Mouse (Mus musculus): Measurements from ENCODE around the gene Rtn1. TPM values are rescaled to one million over a fixed set of nuclear protein-coding genes. Genes with fewer than 3 reads are reported as not detected.

Rtn1 gene
- polyA plus RNA-seq, 1 experiment from 2014 or later = 1,321 TPM

DNA sequence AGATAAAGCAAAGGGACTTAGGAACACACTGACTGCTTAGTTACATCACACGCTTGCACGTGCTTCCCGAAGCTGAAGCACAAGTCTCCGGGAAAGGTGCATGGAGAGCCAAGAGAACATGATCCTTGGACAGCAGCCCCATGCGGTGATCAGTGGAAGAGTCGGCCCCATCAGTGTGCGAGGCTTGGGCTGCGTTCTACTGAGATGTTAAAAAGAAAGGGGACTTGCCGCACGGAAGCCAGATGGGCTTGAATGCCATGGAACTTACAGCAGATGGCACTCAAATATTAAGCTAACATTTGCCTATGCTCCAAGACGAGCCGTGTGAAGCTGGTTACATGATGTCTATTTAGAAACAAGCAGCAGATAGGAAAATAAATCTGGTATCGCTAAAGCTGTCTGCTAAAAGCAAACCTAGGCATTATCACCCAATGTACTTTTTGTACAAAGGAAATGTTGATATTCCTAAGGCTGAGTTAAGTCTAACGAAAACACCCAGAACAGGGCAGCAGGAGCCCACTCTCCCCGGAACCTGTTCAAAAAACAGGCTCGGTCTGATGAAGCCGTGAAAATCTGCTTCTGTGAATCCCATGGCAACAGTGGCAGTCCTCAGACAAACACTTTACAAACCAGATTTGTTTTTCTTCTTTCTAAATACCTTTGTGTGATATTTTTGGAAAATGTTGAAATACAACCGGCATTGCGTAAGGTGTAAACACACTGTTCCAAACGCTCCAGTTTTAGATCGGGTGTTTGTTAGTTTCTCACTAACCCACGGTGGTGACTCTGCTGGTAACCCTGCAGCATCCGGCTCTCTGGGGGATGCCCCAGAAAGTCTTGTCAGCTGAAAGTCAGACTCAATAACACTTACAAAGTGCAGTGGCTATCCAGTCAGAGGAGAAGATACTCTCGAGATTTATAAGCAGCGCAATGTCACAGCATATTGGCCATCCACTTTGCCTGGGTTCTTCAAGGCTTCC, 123.2 kb downstream of the Rtn1 start:
- no peak overlapping the region for H3K4me3 ChIP-seq (ENCODE audit: low read depth, low read length)
- no peaks in the 10 kb centered on the region for H3K9me3 ChIP-seq (replicated peaks; ENCODE audit: control insufficient read depth, low read length)
- H3K36me3 ChIP-seq (ENCODE audit: control insufficient read depth, insufficient read depth, low read length) = no peaks in the 10 kb centered on the region
- H3K27me3 ChIP-seq (replicated peaks; ENCODE audit: control insufficient read depth, insufficient read depth, low read length) = no peaks in the 10 kb centered on the region
- H3K4me2 ChIP-seq (ENCODE audit: low read length) = 0 out of 2 replicates have a peak overlapping the region, but pooled peaks have one; percentile 8
- ATAC-seq (peak; percentile 92), DNase-seq (ENCODE audit: low spot score) (peak; percentile 90)
- H3K4me1 ChIP-seq (ENCODE audit: control insufficient read depth, insufficient read depth, low read length) = no peaks in the 10 kb centered on the region
- H3K9ac ChIP-seq (ENCODE audit: low read length) = no peak overlapping the region
- H3K27ac ChIP-seq (ENCODE audit: low read depth, low read length) = no peak overlapping the region; the same call in 1 of the 2 replicates
- WGBS = 66% methylated on average over 25 of the region's 25 CpGs

- Histone ChIP-seq H3K4me1 (ENCODE audit: control insufficient read depth, insufficient read depth, low read length) (no peaks in the 10 kb centered on the region), H3K9me3 (replicated peaks; ENCODE audit: control insufficient read depth, low read length) (no peaks in the 10 kb centered on the region), H3K4me2 (ENCODE audit: low read length) (no peak overlapping the region), H3K27ac (ENCODE audit: low read depth, low read length) (no peak overlapping the region), H3K27me3 (replicated peaks; ENCODE audit: control insufficient read depth, insufficient read depth, low read length) (no peaks in the 10 kb centered on the region), H3K4me3 (ENCODE audit: low read depth, low read length) (no peak overlapping the region), H3K9ac (ENCODE audit: low read length) (no peak overlapping the region), H3K36me3 (ENCODE audit: control insufficient read depth, insufficient read depth, low read length) (no peaks in the 10 kb centered on the region)
- DNase-seq (ENCODE audit: low spot score) = no peak
- no peak for ATAC-seq
- 93% methylated on average over 7 of the region's 7 CpGs for WGBS
These were observed 124.3 kb downstream of the Rtn1 start for GRCm38 (mm10) chr12:72284576-72284975.

- no peaks in the 10 kb centered on the region for H3K27me3 ChIP-seq (replicated peaks; ENCODE audit: control insufficient read depth, insufficient read depth, low read length)
- WGBS = 66% methylated on average over 5 of the region's 5 CpGs
- H3K4me3 ChIP-seq (ENCODE audit: low read depth, low read length) = no peak overlapping the region
- H3K4me2 ChIP-seq (ENCODE audit: low read length) = no peak overlapping the region
- no peak overlapping the region for H3K27ac ChIP-seq (ENCODE audit: low read depth, low read length)
- no peak for DNase-seq (ENCODE audit: low spot score)
- no peaks in the 10 kb centered on the region for H3K36me3 ChIP-seq (ENCODE audit: control insufficient read depth, insufficient read depth, low read length)
- no peak overlapping the region for H3K9ac ChIP-seq (ENCODE audit: low read length)
- H3K4me1 ChIP-seq (ENCODE audit: control insufficient read depth, insufficient read depth, low read length) = peaks cover 4% of the 10 kb centered on the region; the same call in 1 of the 2 replicates
- no peaks in the 10 kb centered on the region for H3K9me3 ChIP-seq (replicated peaks; ENCODE audit: control insufficient read depth, low read length)
- ATAC-seq = no peak
These were observed 129.6 kb downstream of the Rtn1 start for GRCm38 (mm10) chr12:72279129-72279875.

DNA sequence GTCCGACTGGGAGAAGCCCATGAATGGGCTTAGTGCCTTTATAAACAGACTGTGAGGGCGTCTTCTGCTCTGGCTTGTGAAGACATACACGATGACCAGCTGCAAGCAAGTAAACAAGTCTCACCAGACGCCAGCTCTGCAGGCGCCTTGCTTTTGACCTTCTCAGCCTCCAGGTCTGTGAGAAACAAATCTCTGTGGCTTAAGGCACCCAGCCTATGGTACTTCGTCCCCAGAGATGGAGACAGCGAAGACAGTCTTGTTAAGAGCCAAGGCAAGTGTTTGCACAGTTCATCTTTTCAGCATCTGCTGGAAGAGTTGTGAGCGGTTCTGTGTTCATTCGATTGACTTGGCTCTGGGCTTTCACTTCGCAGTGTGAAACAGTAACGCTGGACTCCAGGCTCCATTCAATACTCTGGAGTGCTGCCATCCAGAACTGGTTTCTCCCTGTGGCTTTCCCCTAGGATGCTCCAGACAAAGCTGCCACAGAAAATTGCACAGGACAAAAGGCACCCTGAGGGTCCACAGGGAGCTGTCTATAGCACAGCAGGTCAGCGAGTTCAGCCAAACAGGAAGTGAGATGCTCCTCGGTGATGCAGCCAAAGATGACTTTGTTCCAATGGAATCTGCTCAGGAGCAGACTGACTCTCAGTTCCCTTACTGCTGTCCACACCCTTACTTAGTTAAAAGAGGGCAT, 135.0 kb downstream of the Rtn1 start:
- Histone ChIP-seq H3K9me3 (replicated peaks; ENCODE audit: control insufficient read depth, low read length) (no peaks in the 10 kb centered on the region), H3K4me3 (ENCODE audit: low read depth, low read length) (no peak overlapping the region), H3K9ac (ENCODE audit: low read length) (no peak overlapping the region), H3K27ac (ENCODE audit: low read depth, low read length) (no peak overlapping the region), H3K4me2 (ENCODE audit: low read length) (no peak overlapping the region), H3K4me1 (ENCODE audit: control insufficient read depth, insufficient read depth, low read length) (no peaks in the 10 kb centered on the region), H3K27me3 (replicated peaks; ENCODE audit: control insufficient read depth, insufficient read depth, low read length) (no peaks in the 10 kb centered on the region), H3K36me3 (ENCODE audit: control insufficient read depth, insufficient read depth, low read length) (no peaks in the 10 kb centered on the region)
- peak; percentile 37 for DNase-seq (ENCODE audit: low spot score)
- 51% methylated on average over 13 of the region's 13 CpGs for WGBS
- no peak for ATAC-seq

DNA sequence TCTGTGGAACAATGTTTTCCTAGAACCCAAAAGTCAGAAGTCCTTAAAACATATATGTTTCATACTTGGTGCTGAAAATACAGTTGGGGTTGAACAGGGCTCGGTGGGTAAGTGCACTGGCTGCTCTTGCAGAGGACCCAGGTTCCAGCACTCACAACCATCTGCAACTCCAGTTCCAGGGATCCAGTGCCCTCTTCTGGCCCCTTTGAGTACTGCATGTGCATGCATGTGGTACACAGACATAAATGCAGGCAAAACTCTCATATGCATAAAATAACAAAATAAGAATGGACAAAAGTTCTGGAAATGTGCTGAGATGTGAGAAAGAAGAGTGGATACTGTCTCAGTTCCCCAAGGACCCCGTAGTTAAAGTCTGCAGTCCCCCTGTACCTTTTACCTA, 141.2 kb downstream of the Rtn1 start:
- Histone ChIP-seq H3K27me3 (replicated peaks; ENCODE audit: control insufficient read depth, insufficient read depth, low read length) (no peaks in the 10 kb centered on the region), H3K27ac (ENCODE audit: low read depth, low read length) (no peak overlapping the region), H3K4me2 (ENCODE audit: low read length) (no peak overlapping the region), H3K36me3 (ENCODE audit: control insufficient read depth, insufficient read depth, low read length) (no peaks in the 10 kb centered on the region), H3K9ac (ENCODE audit: low read length) (no peak overlapping the region), H3K4me1 (ENCODE audit: control insufficient read depth, insufficient read depth, low read length) (peaks cover 7% of the 10 kb centered on the region; the same call in 1 of the 2 replicates), H3K9me3 (replicated peaks; ENCODE audit: control insufficient read depth, low read length) (no peaks in the 10 kb centered on the region), H3K4me3 (ENCODE audit: low read depth, low read length) (no peak overlapping the region)
- WGBS = 91% methylated on average over 2 of the region's 2 CpGs
- ATAC-seq (no peak), DNase-seq (ENCODE audit: low spot score) (no peak)

DNA sequence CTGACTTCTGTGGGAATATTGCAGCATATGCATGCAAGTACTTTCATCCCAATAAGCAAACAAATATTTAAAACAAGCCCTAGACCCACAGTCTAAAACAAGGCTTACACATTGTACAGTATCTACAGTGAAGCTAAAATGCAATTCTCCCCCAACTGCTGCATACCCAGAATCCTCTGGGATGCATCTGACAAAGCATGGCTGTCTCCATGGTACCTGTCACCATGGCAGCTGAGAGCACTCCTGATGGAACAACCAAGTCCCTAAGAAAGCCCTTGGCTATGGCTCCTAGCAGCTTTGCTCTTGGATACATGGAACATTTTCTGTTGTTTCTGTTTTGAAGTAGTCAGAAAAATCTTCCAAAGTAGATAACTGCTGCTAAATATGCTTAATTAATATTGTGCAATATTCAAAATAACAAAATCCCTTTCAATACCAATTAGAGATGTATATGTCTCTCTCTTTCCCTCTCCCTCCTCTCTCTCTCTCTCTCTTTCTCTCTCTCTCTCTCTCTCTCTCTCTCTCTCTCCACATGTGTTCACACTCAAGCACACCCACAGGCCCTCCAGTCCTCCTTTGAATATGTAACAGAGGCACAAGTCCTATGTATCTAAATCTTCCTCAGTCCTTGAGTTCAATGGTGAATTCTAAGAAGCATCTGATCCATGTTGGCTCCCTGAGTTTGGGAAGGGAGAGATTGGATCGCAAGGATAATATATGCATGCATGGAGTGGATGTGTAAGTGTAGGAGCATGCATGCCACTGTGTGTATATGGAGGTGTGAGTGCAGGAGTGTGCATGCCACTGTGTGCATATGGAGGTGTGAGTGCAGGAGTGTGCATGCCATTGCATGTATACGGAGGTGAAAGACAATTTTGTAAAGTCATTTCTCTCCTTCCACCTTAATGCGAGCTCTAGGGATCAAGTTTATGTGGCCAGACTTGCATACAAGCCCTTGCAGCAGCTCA, 143.3 kb downstream of the Rtn1 start:
- H3K9ac ChIP-seq (ENCODE audit: low read length) = no peak overlapping the region
- peaks cover 7% of the 10 kb centered on the region; the same call in 1 of the 2 replicates for H3K4me1 ChIP-seq (ENCODE audit: control insufficient read depth, insufficient read depth, low read length)
- H3K9me3 ChIP-seq (replicated peaks; ENCODE audit: control insufficient read depth, low read length) = no peaks in the 10 kb centered on the region
- ATAC-seq = peak; percentile 94
- 91% methylated on average over 3 of the region's 3 CpGs for WGBS
- DNase-seq (ENCODE audit: low spot score) = peak; percentile 94
- H3K4me2 ChIP-seq (ENCODE audit: low read length) = no peak overlapping the region
- no peak overlapping the region for H3K4me3 ChIP-seq (ENCODE audit: low read depth, low read length)
- H3K36me3 ChIP-seq (ENCODE audit: control insufficient read depth, insufficient read depth, low read length) = no peaks in the 10 kb centered on the region
- peak overlapping the region; percentile 67 for H3K27ac ChIP-seq (ENCODE audit: low read depth, low read length)
- no peaks in the 10 kb centered on the region for H3K27me3 ChIP-seq (replicated peaks; ENCODE audit: control insufficient read depth, insufficient read depth, low read length)

DNA sequence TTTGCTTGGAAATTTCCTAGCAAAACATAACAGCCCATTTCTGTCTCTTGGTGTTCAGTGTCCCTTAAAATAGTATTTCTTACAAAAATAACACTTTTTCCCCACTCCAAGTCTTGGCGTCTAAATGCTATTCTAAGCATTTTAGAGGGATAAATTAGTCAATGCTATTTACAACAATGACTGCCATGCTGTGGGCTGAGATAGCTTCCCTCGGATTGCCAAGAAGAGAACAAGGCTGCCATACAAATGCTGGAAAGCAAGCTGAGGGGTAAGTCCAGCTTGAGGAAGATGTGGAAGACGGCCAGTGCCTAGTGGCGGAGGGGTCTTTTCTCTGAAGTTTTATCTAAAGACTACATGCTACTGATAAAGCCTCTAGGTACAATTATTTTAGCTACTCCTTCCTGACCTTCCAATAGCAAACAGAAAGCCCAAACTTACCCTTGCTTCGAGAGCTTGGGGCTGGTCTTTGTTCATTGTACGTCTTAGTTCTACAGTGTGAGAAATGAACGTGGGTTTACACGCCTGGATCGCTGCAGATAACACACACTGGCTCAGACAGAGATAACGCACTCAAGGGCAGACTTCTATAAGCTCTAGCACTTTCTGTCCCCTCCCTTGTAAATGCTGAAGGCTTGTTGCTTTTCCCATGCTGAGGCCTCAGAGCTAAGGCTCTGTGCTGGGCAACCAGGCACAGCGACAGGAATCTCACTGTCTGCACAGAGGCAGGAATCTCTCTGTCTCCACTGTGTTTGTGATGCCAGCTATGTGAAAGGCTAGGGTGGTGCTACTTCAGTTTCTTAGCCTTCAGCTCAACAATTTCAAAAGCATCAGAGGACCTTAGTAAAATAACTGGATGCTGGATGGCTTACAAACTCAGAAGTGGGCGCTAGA, 145.4 kb downstream of the Rtn1 start:
- no peaks in the 10 kb centered on the region for H3K9me3 ChIP-seq (replicated peaks; ENCODE audit: control insufficient read depth, low read length)
- H3K4me3 ChIP-seq (ENCODE audit: low read depth, low read length) = no peak overlapping the region
- WGBS = 65% methylated on average over 12 of the region's 12 CpGs
- 0 out of 2 replicates have a peak overlapping the region, but pooled peaks have one; percentile 15 for H3K27ac ChIP-seq (ENCODE audit: low read depth, low read length)
- H3K4me2 ChIP-seq (ENCODE audit: low read length) = no peak overlapping the region
- no peaks in the 10 kb centered on the region for H3K27me3 ChIP-seq (replicated peaks; ENCODE audit: control insufficient read depth, insufficient read depth, low read length)
- no peak for DNase-seq (ENCODE audit: low spot score)
- H3K36me3 ChIP-seq (ENCODE audit: control insufficient read depth, insufficient read depth, low read length) = no peaks in the 10 kb centered on the region
- ATAC-seq = no peak
- H3K9ac ChIP-seq (ENCODE audit: low read length) = no peak overlapping the region
- H3K4me1 ChIP-seq (ENCODE audit: control insufficient read depth, insufficient read depth, low read length) = peaks cover 7% of the 10 kb centered on the region; the same call in 1 of the 2 replicates

Measured in forebrain, embryonic 14.5 days (tissue).